ENCODE assay signal across 15 mouse cellular contexts in the genomic region with DNA sequence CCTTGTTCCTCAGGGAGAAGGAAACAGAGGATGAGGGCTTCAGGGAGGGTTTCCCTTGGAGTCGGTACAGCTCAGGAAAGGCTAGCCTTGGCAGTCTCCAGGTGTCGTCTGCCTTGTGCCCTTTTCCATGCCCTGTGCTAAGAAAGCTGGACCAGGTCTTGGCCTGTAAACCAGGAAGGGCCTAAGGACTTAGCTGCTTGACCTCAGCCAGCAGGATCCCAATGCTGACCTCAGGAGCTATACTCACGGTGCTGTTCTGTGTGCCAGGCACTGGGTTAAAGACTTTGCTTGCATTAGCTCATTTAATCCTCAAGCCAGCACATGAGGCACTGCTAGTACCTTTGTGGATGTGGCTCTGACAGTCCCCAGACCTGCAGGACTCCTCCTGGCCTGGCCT. TPM values are rescaled to one million over a fixed set of nuclear protein-coding genes. Genes with fewer than 3 reads are reported as not detected.
DNase-seq lines count a peak whose midpoint lies in the region; ATAC-seq and TF ChIP-seq lines count a peak whose summit lies in the region.
"Had no signal": no experiment of that assay in that cellular context is flagged by ENCODE, and none has a peak within 500 bp of the region (broad histone marks: within the 10 kb centered on the region; RNA-seq: fewer than 3 reads in every experiment).

No protein-coding gene starts in this region.

- WGBS in hindbrain, embryonic 11.5 days: 76% methylated on average over 3 of the region's 3 CpGs
- WGBS in hindbrain, postnatal 0 days: 84% methylated on average over 3 of the region's 3 CpGs
- WGBS in embryonic facial prominence, embryonic 12.5 days: 69% methylated on average over 3 of the region's 3 CpGs
- WGBS in liver, embryonic 14.5 days (ENCODE audit: insufficient replicate concordance): 71% methylated on average over 3 of the region's 3 CpGs

- H3K36me3 ChIP-seq in hindbrain, embryonic 11.5 days (ENCODE audit: control insufficient read depth, insufficient read depth, low read length): no peaks in the 10 kb centered on the region
- H3K36me3 ChIP-seq in hindbrain, postnatal 0 days (ENCODE audit: insufficient read depth, low read length): no peaks in the 10 kb centered on the region
- no peaks in the 10 kb centered on the region for H3K36me3 ChIP-seq in ES-E14 (ENCODE audit: control insufficient read depth, insufficient read depth, low read length, poor library complexity, severe bottlenecking)
- no peaks in the 10 kb centered on the region for H3K36me3 ChIP-seq in embryonic facial prominence, embryonic 12.5 days
- no peaks in the 10 kb centered on the region for H3K36me3 ChIP-seq in liver, embryonic 14.5 days (replicated peaks; ENCODE audit: control insufficient read depth, insufficient read depth, low read depth)

- ATAC-seq in hindbrain, embryonic 11.5 days (ENCODE audit: low FRiP score): no peak
- no peak for ATAC-seq in hindbrain, postnatal 0 days
- ATAC-seq in embryonic facial prominence, embryonic 12.5 days (ENCODE audit: insufficient number of reproducible peaks, insufficient read depth, low FRiP score, low TSS enrichment): no peak
- ATAC-seq in liver, embryonic 14.5 days (ENCODE audit: insufficient read depth): no peak
- ATAC-seq: CD4-positive, CD25-positive, alpha-beta regulatory T cell, adult 4 months had no signal

- no peak overlapping the region for H3K27ac ChIP-seq in hindbrain, embryonic 11.5 days (ENCODE audit: low read depth, low read length)
- no peak overlapping the region for H3K27ac ChIP-seq in hindbrain, postnatal 0 days
- H3K27ac ChIP-seq in ES-E14 (ENCODE audit: insufficient read depth, low read depth, low read length, poor library complexity, severe bottlenecking): peak overlapping the region; percentile 89
- 0 out of 2 replicates have a peak overlapping the region, but pooled peaks have one; percentile 43 for H3K27ac ChIP-seq in embryonic facial prominence, embryonic 12.5 days
- H3K27ac ChIP-seq in liver, embryonic 14.5 days: peak overlapping the region; percentile 100
- H3K27ac ChIP-seq: hindbrain, embryonic 14.5 days had no signal

- TF ChIP-seq CTCF in hindbrain, postnatal 0 days (IDR thresholded peaks at IDR 0.05; ENCODE audit: low read depth): no peak
- no peak for TF ChIP-seq CTCF in liver, embryonic 14.5 days (IDR thresholded peaks at IDR 0.05; ENCODE audit: low read depth)

- H3K27me3 ChIP-seq in hindbrain, embryonic 11.5 days (ENCODE audit: control insufficient read depth, insufficient read depth, low read length): no peaks in the 10 kb centered on the region
- H3K27me3 ChIP-seq in hindbrain, postnatal 0 days (ENCODE audit: insufficient read depth, low read length): no peaks in the 10 kb centered on the region
- H3K27me3 ChIP-seq in embryonic facial prominence, embryonic 12.5 days: no peaks in the 10 kb centered on the region
- H3K27me3 ChIP-seq in liver, embryonic 14.5 days (ENCODE audit: control insufficient read depth, insufficient read depth, low read length): no peaks in the 10 kb centered on the region

- H3K4me3 ChIP-seq in hindbrain, embryonic 11.5 days (ENCODE audit: low read depth, low read length): no peak overlapping the region
- H3K4me3 ChIP-seq in hindbrain, postnatal 0 days (ENCODE audit: low read length): no peak overlapping the region
- no peak overlapping the region for H3K4me3 ChIP-seq in ES-E14 (ENCODE audit: insufficient read depth in 1 of 2, low read depth in 1 of 2, low read length in 2 of 2, poor library complexity in 1 of 2, severe bottlenecking in 1 of 2)
- no peak overlapping the region for H3K4me3 ChIP-seq in embryonic facial prominence, embryonic 12.5 days
- H3K4me3 ChIP-seq in liver, embryonic 14.5 days (ENCODE audit: insufficient read depth in 1 of 2, low read depth in 2 of 2, low read length in 2 of 2): peak overlapping the region; percentile 6 to 17; a peak in 3 of 4 replicates

- no peak overlapping the region for H3K4me2 ChIP-seq in hindbrain, embryonic 11.5 days (replicated peaks; ENCODE audit: low read depth, low read length)
- no peak overlapping the region for H3K4me2 ChIP-seq in hindbrain, postnatal 0 days (ENCODE audit: low read depth, low read length)
- no peak overlapping the region for H3K4me2 ChIP-seq in embryonic facial prominence, embryonic 12.5 days (replicated peaks)
- H3K4me2 ChIP-seq in liver, embryonic 14.5 days (ENCODE audit: low read depth): peak overlapping the region; percentile 96
- H3K4me2 ChIP-seq: hindbrain, embryonic 14.5 days had no signal

- H3K9ac ChIP-seq in hindbrain, embryonic 11.5 days (ENCODE audit: low read depth, low read length): peak overlapping the region; percentile 7; the same call in 1 of the 2 replicates
- H3K9ac ChIP-seq in hindbrain, postnatal 0 days (replicated peaks; ENCODE audit: low read length): no peak overlapping the region
- H3K9ac ChIP-seq in ES-E14 (ENCODE audit: insufficient read depth, low read depth, low read length, poor library complexity, severe bottlenecking): no peak overlapping the region
- H3K9ac ChIP-seq in embryonic facial prominence, embryonic 12.5 days: no peak overlapping the region
- H3K9ac ChIP-seq in liver, embryonic 14.5 days (replicated peaks): peak overlapping the region; percentile 68
- H3K9ac ChIP-seq: hindbrain, embryonic 14.5 days had no signal

- in situ Hi-C loops in ES-E14 (cut with MboI; ENCODE audit: low sequenced_read_pairs in 2 of 2, unreplicated experiment in 2 of 2): loop anchor here (5.0 to 10.0 kb wide), 2 partner anchors 93 to 101 kb away; partner anchors contain the start of gene Tfrc (in 1 of the 2)

- DNase-seq in hindbrain, embryonic 11.5 days (ENCODE audit: low spot score): no peak
- DNase-seq in hindbrain, postnatal 0 days (ENCODE audit: low spot score): no peak
- DNase-seq in ES-E14 (ENCODE audit: low read depth, low spot score): no peak
- DNase-seq in liver, embryonic 14.5 days (ENCODE audit: low read depth in 3 of 3, low spot score in 3 of 3): no peak
- no peak for DNase-seq in embryo, embryonic 10 days (ENCODE audit: low spot score)
- DNase-seq in layer of hippocampus, postnatal 25 days (ENCODE audit: extremely low spot score in 1 of 2, low spot score in 1 of 2): no peak
- DNase-seq: adrenal gland, postnatal 25 days; kidney, adult 8-10 months; right cerebral cortex, postnatal 25 days had no signal

- no peaks in the 10 kb centered on the region for H3K9me3 ChIP-seq in hindbrain, embryonic 11.5 days (ENCODE audit: control insufficient read depth, low read length)
- no peaks in the 10 kb centered on the region for H3K9me3 ChIP-seq in hindbrain, postnatal 0 days (ENCODE audit: low read length)
- no peaks in the 10 kb centered on the region for H3K9me3 ChIP-seq in ES-E14 (ENCODE audit: control insufficient read depth, insufficient read depth, low read depth, low read length)
- no peaks in the 10 kb centered on the region for H3K9me3 ChIP-seq in embryonic facial prominence, embryonic 12.5 days
- no peaks in the 10 kb centered on the region for H3K9me3 ChIP-seq in liver, embryonic 14.5 days (ENCODE audit: control insufficient read depth, low read length)

- H3K4me1 ChIP-seq in hindbrain, embryonic 11.5 days (replicated peaks; ENCODE audit: control insufficient read depth, insufficient read depth, low read length): peaks cover 6% of the 10 kb centered on the region; the same call in 1 of the 2 replicates
- H3K4me1 ChIP-seq in hindbrain, postnatal 0 days (ENCODE audit: insufficient read depth, low read length): peaks cover 14% of the 10 kb centered on the region
- H3K4me1 ChIP-seq in ES-E14 (ENCODE audit: control insufficient read depth in 2 of 2, insufficient read depth in 2 of 2, low read length in 2 of 2, poor library complexity in 1 of 2): peaks cover 2 to 41% of the 10 kb centered on the region in 2 experiments; a peak in 3 of 4 replicates
- H3K4me1 ChIP-seq in embryonic facial prominence, embryonic 12.5 days: peaks cover 12% of the 10 kb centered on the region; the same call in 1 of the 2 replicates
- peaks cover 77 to 80% of the 10 kb centered on the region in 2 experiments for H3K4me1 ChIP-seq in liver, embryonic 14.5 days (replicated peaks; ENCODE audit: control insufficient read depth in 2 of 2, insufficient read depth in 2 of 2, low read length in 1 of 2)

- no peak for TF ChIP-seq EP300 in liver, embryonic 14.5 days (IDR thresholded peaks at IDR 0.05; ENCODE audit: low read depth)

TF ChIP-seq in ES-E14, 5 proteins besides CTCF, POLR2A, EP300 and RAD21:
- TF ChIP-seq ZNF384 (IDR thresholded peaks at IDR 0.05; ENCODE audit: low read depth, low read length) (no peak), ZC3H11A (IDR thresholded peaks at IDR 0.05; ENCODE audit: borderline replicate concordance, low read depth, low read length) (no peak), MAFK (IDR thresholded peaks at IDR 0.05; ENCODE audit: insufficient read depth, low read depth, low read length) (no peak), CHD2 (IDR thresholded peaks at IDR 0.05; ENCODE audit: low read depth, low read length) (no peak)

RNA-seq across cellular contexts. Expression of gene Zdhhc19, which starts 15.3 kb away (rescaled TPM):
- not detected in 2 replicates for polyA plus RNA-seq in hindbrain, embryonic 11.5 days (2014; fragmentation: Nextera tagmentation; extraction: Ambion mirVana)
- total RNA-seq in hindbrain, postnatal 0 days (2014; rRNA removed): not detected in 2 replicates
- 0.33 and 0.52 TPM in 2 replicates for polyA plus RNA-seq in hindbrain, postnatal 0 days (2015; fragmentation: Nextera tagmentation; extraction: Ambion mirVana)
- not detected in 2 replicates for total RNA-seq in ES-E14 (2012; rRNA removed)
- polyA plus RNA-seq in embryonic facial prominence, embryonic 12.5 days (2016; fragmentation: Nextera tagmentation; extraction: Ambion mirVana): not detected in 2 replicates
- polyA plus RNA-seq in liver, embryonic 14.5 days (2012; rRNA removed): not detected in 2 replicates
- not detected in 2 replicates for polyA plus RNA-seq in liver, embryonic 14.5 days (2014; fragmentation: Nextera tagmentation; extraction: Ambion mirVana)
- total RNA-seq in layer of hippocampus, postnatal 25 days (2021): not detected
- total RNA-seq: adrenal gland, postnatal 25 days; granulocyte monocyte progenitor cell, adult 5-6 weeks; left cerebral cortex, postnatal 36 days had no signal
- polyA plus RNA-seq: CD4-positive, CD25-positive, alpha-beta regulatory T cell, adult 4 months; hindbrain, embryonic 14.5 days had no signal

RNA-seq across cellular contexts. Expression of gene Slc51a, which starts 23.7 kb away (rescaled TPM):
- 0.25 and 0.29 TPM in 2 replicates for polyA plus RNA-seq in hindbrain, embryonic 11.5 days (2014; fragmentation: Nextera tagmentation; extraction: Ambion mirVana)
- total RNA-seq in hindbrain, postnatal 0 days (2014; rRNA removed): not detected in 2 replicates
- 0.16 TPM in 1 of 2 replicates, not detected in the other for polyA plus RNA-seq in hindbrain, postnatal 0 days (2015; fragmentation: Nextera tagmentation; extraction: Ambion mirVana)
- total RNA-seq in ES-E14 (2012; rRNA removed): 0.79 and 1.1 TPM in 2 replicates
- 0.09 and 0.33 TPM in 2 replicates for polyA plus RNA-seq in embryonic facial prominence, embryonic 12.5 days (2016; fragmentation: Nextera tagmentation; extraction: Ambion mirVana)
- polyA plus RNA-seq in liver, embryonic 14.5 days (2012; rRNA removed): 0.16 and 0.25 TPM in 2 replicates
- polyA plus RNA-seq in liver, embryonic 14.5 days (2014; fragmentation: Nextera tagmentation; extraction: Ambion mirVana): 1.1 and 1.2 TPM in 2 replicates
- total RNA-seq in layer of hippocampus, postnatal 25 days (2021): not detected
- total RNA-seq: adrenal gland, postnatal 25 days; layer of hippocampus, adult 8-10 months; left cerebral cortex, postnatal 36 days had no signal
- polyA plus RNA-seq: CD4-positive, CD25-positive, alpha-beta regulatory T cell, adult 4 months had no signal

Comparison
In these comparisons a context has a peak if more than half of its experiments do, and no peak if none do; other contexts are left out.
1. H3K9ac ChIP-seq: peak in hindbrain, embryonic 11.5 days (single experiment) and liver, embryonic 14.5 days (single experiment); none in hindbrain, postnatal 0 days (single experiment), ES-E14 (single experiment) and embryonic facial prominence, embryonic 12.5 days (single experiment).
2. H3K27ac ChIP-seq: peak in ES-E14 (single experiment), embryonic facial prominence, embryonic 12.5 days (single experiment) and liver, embryonic 14.5 days (single experiment); none in hindbrain, embryonic 11.5 days (single experiment) and hindbrain, postnatal 0 days (single experiment).
3. H3K4me3 ChIP-seq: peak in liver, embryonic 14.5 days (2 of 2); none in hindbrain, embryonic 11.5 days (single experiment), hindbrain, postnatal 0 days (single experiment), ES-E14 (0 of 2) and embryonic facial prominence, embryonic 12.5 days (single experiment).